Mouse (Mus musculus): ENCODE measurements around the gene Pla2g2c. TPM values are rescaled to one million over a fixed set of nuclear protein-coding genes. Genes with fewer than 3 reads are reported as not detected.

Gene Pla2g2c
- polyA plus RNA-seq, 1 experiment from 2014 or later: 0.18 TPM

DNA sequence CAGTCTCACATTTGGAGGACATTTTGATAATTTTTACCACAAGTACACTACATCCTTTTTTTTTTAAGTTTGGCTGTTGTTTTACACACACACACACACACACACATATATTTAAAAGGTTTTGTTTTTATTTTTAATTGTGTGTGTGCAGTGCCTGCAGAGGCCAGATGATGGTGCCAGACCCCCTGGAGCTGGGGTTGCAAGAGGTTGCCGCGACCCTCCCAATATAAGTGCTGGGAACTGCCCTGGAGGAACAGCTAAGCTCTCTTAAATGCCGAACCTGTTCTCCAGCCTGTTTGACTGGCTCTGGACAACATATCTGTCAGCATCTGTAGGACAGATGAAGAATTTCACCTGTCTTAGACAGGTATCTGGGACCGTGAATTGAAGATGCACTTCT is 20.4 kb upstream of the Pla2g2c start:
- no peak for ATAC-seq (ENCODE audit: insufficient read depth, low FRiP score)
- H3K4me3 ChIP-seq (replicated peaks; ENCODE audit: low read length): no peak overlapping the region
- H3K9ac ChIP-seq (ENCODE audit: low read length): no peak overlapping the region
- no peak overlapping the region for H3K27ac ChIP-seq (ENCODE audit: low read length)
- H3K9me3 ChIP-seq (replicated peaks; ENCODE audit: control insufficient read depth, low read length): no peaks in the 10 kb centered on the region
- no peak overlapping the region for H3K4me2 ChIP-seq (ENCODE audit: low read depth, low read length)
- no peaks in the 10 kb centered on the region for H3K27me3 ChIP-seq (ENCODE audit: control insufficient read depth, insufficient read depth, low read length)
- WGBS: 76% methylated on average over 4 of the region's 4 CpGs
- no peaks in the 10 kb centered on the region for H3K36me3 ChIP-seq (ENCODE audit: control insufficient read depth, insufficient read depth, low read length)
- H3K4me1 ChIP-seq (ENCODE audit: control insufficient read depth, insufficient read depth, low read length): no peaks in the 10 kb centered on the region

DNA sequence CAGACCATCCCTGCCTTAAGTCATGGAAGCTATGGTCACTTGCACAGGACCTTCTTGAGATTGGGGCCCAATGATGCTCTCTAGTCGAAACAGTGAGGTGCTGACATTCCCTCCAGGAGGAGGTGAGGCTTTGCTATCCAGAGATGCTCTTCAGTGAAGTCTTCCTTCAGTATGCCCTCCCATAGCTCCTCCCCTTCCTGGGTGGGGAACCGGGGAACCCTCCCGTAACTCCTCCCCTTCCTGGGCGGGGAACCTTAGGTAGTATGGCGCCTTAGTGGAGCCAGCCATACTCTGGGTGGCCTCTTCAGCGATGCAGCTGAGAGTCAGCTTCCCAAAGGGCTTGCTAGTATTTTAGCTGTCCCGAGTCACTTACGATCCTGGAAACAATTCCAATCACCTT is 18.0 kb upstream of the Pla2g2c start:
- no peak overlapping the region for H3K27ac ChIP-seq (ENCODE audit: low read length)
- ATAC-seq (ENCODE audit: insufficient read depth, low FRiP score): no peak
- no peaks in the 10 kb centered on the region for H3K4me1 ChIP-seq (ENCODE audit: control insufficient read depth, insufficient read depth, low read length)
- H3K36me3 ChIP-seq (ENCODE audit: control insufficient read depth, insufficient read depth, low read length): no peaks in the 10 kb centered on the region
- H3K4me3 ChIP-seq (replicated peaks; ENCODE audit: low read length): no peak overlapping the region
- 91% methylated on average over 8 of the region's 8 CpGs for WGBS
- H3K4me2 ChIP-seq (ENCODE audit: low read depth, low read length): no peak overlapping the region
- H3K9ac ChIP-seq (ENCODE audit: low read length): no peak overlapping the region
- no peaks in the 10 kb centered on the region for H3K27me3 ChIP-seq (ENCODE audit: control insufficient read depth, insufficient read depth, low read length)
- H3K9me3 ChIP-seq (replicated peaks; ENCODE audit: control insufficient read depth, low read length): no peaks in the 10 kb centered on the region

DNA sequence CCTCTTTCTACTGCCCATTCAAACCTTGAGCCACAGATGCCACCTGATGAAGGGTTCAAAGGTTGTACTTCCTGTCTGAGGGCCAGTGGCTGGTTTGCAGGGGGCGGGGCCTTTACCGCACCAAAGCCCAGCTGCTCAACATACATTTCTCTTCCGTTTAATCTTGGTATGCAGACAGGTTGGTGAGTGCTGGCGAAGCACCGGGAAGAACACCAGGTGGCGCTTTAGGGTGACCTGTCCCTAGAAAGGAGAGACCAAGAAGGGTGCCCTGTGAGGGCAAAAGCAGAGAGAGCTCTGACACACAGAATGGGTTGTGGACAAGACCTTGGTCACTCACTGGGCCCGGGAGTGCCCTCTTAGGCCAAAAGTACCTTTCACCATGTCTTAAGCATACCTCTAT is 16.0 kb upstream of the Pla2g2c start:
- Histone ChIP-seq H3K9ac (ENCODE audit: low read length) (no peak overlapping the region), H3K4me1 (ENCODE audit: control insufficient read depth, insufficient read depth, low read length) (no peaks in the 10 kb centered on the region), H3K27me3 (ENCODE audit: control insufficient read depth, insufficient read depth, low read length) (no peaks in the 10 kb centered on the region), H3K27ac (ENCODE audit: low read length) (no peak overlapping the region), H3K9me3 (replicated peaks; ENCODE audit: control insufficient read depth, low read length) (no peaks in the 10 kb centered on the region), H3K36me3 (ENCODE audit: control insufficient read depth, insufficient read depth, low read length) (no peaks in the 10 kb centered on the region), H3K4me2 (ENCODE audit: low read depth, low read length) (no peak overlapping the region), H3K4me3 (replicated peaks; ENCODE audit: low read length) (no peak overlapping the region)
- ATAC-seq (ENCODE audit: insufficient read depth, low FRiP score): peak; percentile 16; the same call in 1 of the 2 replicates
- WGBS: 9% methylated on average over 7 of the region's 7 CpGs

DNA sequence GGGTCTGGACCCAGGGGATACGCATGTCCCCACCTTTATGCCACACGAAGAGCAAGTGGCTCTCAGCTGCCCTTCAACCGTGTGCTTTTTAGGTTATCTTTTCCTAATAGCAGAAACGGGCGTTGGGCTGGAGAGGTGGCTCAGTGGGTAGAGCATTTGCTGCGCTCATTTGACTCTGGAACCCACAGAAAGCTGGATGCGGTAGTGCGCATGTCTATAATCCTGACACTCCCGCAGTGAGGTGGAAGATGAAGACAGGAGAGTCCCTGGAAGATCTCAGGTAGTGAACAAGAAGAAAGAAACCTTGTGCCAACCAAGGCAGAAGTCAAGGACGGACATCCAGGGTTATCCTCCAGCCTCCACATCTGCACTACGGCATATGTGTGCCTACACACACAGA is 15.3 kb upstream of the Pla2g2c start:
- H3K4me1 ChIP-seq (ENCODE audit: control insufficient read depth, insufficient read depth, low read length): no peaks in the 10 kb centered on the region
- H3K4me2 ChIP-seq (ENCODE audit: low read depth, low read length): no peak overlapping the region
- 83% methylated on average over 11 of the region's 11 CpGs for WGBS
- no peak overlapping the region for H3K9ac ChIP-seq (ENCODE audit: low read length)
- no peaks in the 10 kb centered on the region for H3K9me3 ChIP-seq (replicated peaks; ENCODE audit: control insufficient read depth, low read length)
- H3K36me3 ChIP-seq (ENCODE audit: control insufficient read depth, insufficient read depth, low read length): no peaks in the 10 kb centered on the region
- ATAC-seq (ENCODE audit: insufficient read depth, low FRiP score): no peak
- H3K4me3 ChIP-seq (replicated peaks; ENCODE audit: low read length): no peak overlapping the region
- H3K27me3 ChIP-seq (ENCODE audit: control insufficient read depth, insufficient read depth, low read length): no peaks in the 10 kb centered on the region
- no peak overlapping the region for H3K27ac ChIP-seq (ENCODE audit: low read length)

DNA sequence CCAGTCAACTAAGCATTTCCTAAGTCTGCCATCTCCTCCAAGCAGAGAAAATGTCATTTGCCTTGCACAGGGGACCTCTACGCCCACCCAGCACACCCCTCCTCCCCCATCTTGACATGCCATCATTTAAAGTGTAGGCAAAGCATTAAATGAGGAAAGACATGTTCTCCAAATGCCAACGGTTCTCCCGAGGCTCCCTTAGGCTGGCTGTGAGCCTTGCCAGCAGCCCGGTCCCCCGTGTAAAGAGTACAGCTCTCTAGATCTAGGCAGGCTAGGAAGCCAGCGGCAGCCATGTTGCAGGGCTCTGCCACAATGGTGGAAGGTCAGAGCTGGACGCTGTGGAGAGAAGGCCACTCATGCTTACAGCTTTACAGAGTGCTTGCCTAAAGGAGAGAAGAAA is 14.6 kb upstream of the Pla2g2c start:
- Histone ChIP-seq H3K9ac (ENCODE audit: low read length) (no peak overlapping the region), H3K36me3 (ENCODE audit: control insufficient read depth, insufficient read depth, low read length) (no peaks in the 10 kb centered on the region), H3K27ac (ENCODE audit: low read length) (no peak overlapping the region), H3K4me3 (replicated peaks; ENCODE audit: low read length) (no peak overlapping the region), H3K4me2 (ENCODE audit: low read depth, low read length) (no peak overlapping the region), H3K9me3 (replicated peaks; ENCODE audit: control insufficient read depth, low read length) (no peaks in the 10 kb centered on the region), H3K27me3 (ENCODE audit: control insufficient read depth, insufficient read depth, low read length) (no peaks in the 10 kb centered on the region), H3K4me1 (ENCODE audit: control insufficient read depth, insufficient read depth, low read length) (no peaks in the 10 kb centered on the region)
- WGBS: 79% methylated on average over 7 of the region's 7 CpGs
- ATAC-seq (ENCODE audit: insufficient read depth, low FRiP score): no peak

DNA sequence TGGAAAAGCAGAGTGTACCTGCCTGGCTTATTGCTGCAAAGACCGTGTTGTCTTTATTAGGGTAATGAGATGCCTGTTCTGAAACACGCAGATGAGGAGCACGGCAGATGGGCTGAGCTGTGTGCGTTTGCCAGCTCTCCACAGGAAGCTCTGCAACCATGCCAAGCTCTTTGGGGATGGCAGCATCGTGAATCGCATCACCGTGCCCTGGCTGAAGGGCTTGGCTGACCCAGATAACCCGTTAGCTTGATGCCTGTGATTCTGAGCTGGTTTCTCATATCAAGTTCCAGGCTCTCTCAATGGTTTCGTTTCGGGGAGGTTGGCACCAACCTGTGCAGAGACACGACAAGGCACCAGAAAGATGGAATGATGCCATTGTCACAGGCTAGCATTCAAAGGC is 14.0 kb upstream of the Pla2g2c start:
- no peak overlapping the region for H3K27ac ChIP-seq (ENCODE audit: low read length)
- no peaks in the 10 kb centered on the region for H3K36me3 ChIP-seq (ENCODE audit: control insufficient read depth, insufficient read depth, low read length)
- no peak overlapping the region for H3K4me3 ChIP-seq (replicated peaks; ENCODE audit: low read length)
- H3K27me3 ChIP-seq (ENCODE audit: control insufficient read depth, insufficient read depth, low read length): no peaks in the 10 kb centered on the region
- WGBS: 86% methylated on average over 11 of the region's 11 CpGs
- no peak overlapping the region for H3K9ac ChIP-seq (ENCODE audit: low read length)
- no peak for ATAC-seq (ENCODE audit: insufficient read depth, low FRiP score)
- no peaks in the 10 kb centered on the region for H3K4me1 ChIP-seq (ENCODE audit: control insufficient read depth, insufficient read depth, low read length)
- H3K4me2 ChIP-seq (ENCODE audit: low read depth, low read length): no peak overlapping the region
- H3K9me3 ChIP-seq (replicated peaks; ENCODE audit: control insufficient read depth, low read length): no peaks in the 10 kb centered on the region

DNA sequence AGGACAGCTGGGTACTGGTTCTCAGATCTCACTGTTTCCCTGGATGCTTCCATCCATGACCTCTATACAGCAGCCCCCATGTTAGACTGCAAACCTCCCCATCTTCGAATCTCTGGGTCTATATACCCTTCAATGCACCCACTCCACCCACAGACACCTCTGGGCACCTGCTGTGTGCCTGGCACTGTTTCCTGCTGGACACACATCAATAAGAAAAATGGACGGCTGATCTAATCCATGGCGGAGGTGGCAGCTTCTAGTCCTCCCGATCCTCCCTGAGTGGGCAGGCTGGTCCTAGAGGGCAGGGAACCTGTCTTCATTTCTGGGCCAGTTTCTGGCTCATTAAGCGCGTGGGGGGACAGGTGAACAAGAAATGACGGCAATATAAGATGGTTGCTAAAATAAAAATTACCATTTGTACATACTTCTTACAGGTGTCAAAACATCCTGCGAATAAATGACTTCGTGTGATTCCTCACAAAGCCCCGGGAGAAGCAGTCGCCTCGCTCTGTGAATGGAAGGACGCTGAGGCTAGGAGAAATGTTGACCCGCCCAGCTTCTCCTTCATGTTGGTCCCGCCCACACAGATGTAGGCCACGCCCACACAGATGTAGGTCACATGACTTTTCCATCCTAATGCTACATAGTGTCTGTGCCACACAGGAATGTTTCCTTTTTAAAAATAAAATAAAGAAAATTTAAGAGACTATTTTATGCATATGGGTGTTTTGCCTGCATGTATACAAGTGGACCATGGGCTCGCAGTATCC is 13.4 kb upstream of the Pla2g2c start:
- no peaks in the 10 kb centered on the region for H3K4me1 ChIP-seq (ENCODE audit: control insufficient read depth, insufficient read depth, low read length)
- no peaks in the 10 kb centered on the region for H3K27me3 ChIP-seq (ENCODE audit: control insufficient read depth, insufficient read depth, low read length)
- ATAC-seq (ENCODE audit: insufficient read depth, low FRiP score): no peak
- H3K4me3 ChIP-seq (replicated peaks; ENCODE audit: low read length): no peak overlapping the region
- H3K27ac ChIP-seq (ENCODE audit: low read length): no peak overlapping the region
- 59% methylated on average over 17 of the region's 17 CpGs for WGBS
- H3K9me3 ChIP-seq (replicated peaks; ENCODE audit: control insufficient read depth, low read length): no peaks in the 10 kb centered on the region
- H3K4me2 ChIP-seq (ENCODE audit: low read depth, low read length): no peak overlapping the region
- no peaks in the 10 kb centered on the region for H3K36me3 ChIP-seq (ENCODE audit: control insufficient read depth, insufficient read depth, low read length)
- H3K9ac ChIP-seq (ENCODE audit: low read length): no peak overlapping the region

DNA sequence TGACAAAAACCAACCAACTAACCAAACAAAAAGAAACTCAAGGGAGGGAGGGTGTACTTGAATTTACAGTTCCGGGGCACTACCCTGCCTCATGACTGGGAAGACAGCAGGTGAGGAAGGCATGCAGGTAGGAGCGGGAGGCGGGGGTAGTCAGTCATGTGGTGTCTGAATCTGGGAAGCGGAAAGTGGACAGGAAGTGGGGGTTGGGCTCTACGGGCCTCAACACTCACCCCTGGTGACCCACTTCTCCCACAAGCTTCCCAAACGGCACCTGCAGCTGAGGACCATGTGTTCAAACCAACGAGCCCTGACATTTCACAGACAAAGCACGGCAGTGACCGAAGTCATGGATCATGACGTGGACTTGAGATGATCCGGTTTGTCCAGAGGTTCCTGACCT is 12.5 kb upstream of the Pla2g2c start:
- H3K4me3 ChIP-seq (replicated peaks; ENCODE audit: low read length): no peak overlapping the region
- no peaks in the 10 kb centered on the region for H3K4me1 ChIP-seq (ENCODE audit: control insufficient read depth, insufficient read depth, low read length)
- no peak overlapping the region for H3K4me2 ChIP-seq (ENCODE audit: low read depth, low read length)
- no peaks in the 10 kb centered on the region for H3K27me3 ChIP-seq (ENCODE audit: control insufficient read depth, insufficient read depth, low read length)
- H3K27ac ChIP-seq (ENCODE audit: low read length): no peak overlapping the region
- no peaks in the 10 kb centered on the region for H3K9me3 ChIP-seq (replicated peaks; ENCODE audit: control insufficient read depth, low read length)
- 69% methylated on average over 11 of the region's 11 CpGs for WGBS
- ATAC-seq (ENCODE audit: insufficient read depth, low FRiP score): no peak
- no peaks in the 10 kb centered on the region for H3K36me3 ChIP-seq (ENCODE audit: control insufficient read depth, insufficient read depth, low read length)
- H3K9ac ChIP-seq (ENCODE audit: low read length): no peak overlapping the region

DNA sequence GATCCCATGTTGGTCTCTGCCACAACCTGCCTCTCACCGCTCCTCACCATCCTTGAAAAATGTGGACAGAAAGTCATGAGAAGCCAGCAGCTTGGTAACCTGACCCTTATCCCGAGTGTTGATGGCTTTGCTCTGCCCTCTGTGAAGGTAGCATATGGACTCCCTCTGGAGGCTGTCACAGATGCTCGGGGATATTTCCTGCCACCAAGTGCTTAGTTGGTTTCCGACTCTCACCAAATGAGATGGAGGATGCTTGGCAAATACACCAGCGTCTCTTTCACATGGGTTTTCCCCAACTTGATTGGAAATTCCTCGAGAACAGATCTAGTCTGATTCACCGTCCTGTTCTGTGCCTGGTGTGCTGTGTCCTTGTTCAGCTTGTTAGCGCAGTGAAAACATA is 12.0 kb upstream of the Pla2g2c start:
- ATAC-seq (ENCODE audit: insufficient read depth, low FRiP score): no peak
- Histone ChIP-seq H3K4me2 (ENCODE audit: low read depth, low read length) (no peak overlapping the region), H3K27me3 (ENCODE audit: control insufficient read depth, insufficient read depth, low read length) (no peaks in the 10 kb centered on the region), H3K27ac (ENCODE audit: low read length) (no peak overlapping the region), H3K4me1 (ENCODE audit: control insufficient read depth, insufficient read depth, low read length) (no peaks in the 10 kb centered on the region), H3K36me3 (ENCODE audit: control insufficient read depth, insufficient read depth, low read length) (no peaks in the 10 kb centered on the region), H3K9me3 (replicated peaks; ENCODE audit: control insufficient read depth, low read length) (no peaks in the 10 kb centered on the region), H3K4me3 (replicated peaks; ENCODE audit: low read length) (no peak overlapping the region), H3K9ac (ENCODE audit: low read length) (no peak overlapping the region)
- WGBS: 66% methylated on average over 8 of the region's 8 CpGs
